ENCODE assay signal across 20 mouse cellular contexts in the genomic region with DNA sequence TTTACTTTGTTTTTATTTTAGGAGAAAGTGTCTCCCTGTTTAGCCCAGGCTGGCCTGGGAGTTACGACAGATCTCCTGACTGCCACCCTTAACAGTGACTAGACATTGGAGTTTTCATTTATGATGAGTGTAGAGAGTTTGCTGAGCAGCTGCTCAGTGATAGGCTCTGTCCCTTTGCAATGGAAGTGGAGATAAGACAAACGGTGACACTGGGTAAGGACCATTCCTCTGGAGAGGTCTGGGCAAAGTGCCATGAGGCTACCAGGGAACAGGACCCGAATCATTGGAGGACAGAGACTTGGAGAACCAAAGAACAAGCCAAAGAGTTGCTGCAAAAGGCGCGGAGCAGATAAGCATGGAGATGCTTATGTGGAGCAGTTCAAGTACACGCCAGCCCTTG.
A peak's percentile ranks its signal among the peaks of the same experiment; 100 is the strongest.
DNase-seq lines count a peak whose midpoint lies in the region; ATAC-seq lines count a peak whose summit lies in the region.
"Had no signal": no experiment of that assay in that cellular context is flagged by ENCODE, and none has a peak within 500 bp of the region (broad histone marks: within the 10 kb centered on the region; RNA-seq: fewer than 3 reads in every experiment).

No protein-coding gene starts in this region.

- H3K36me3 ChIP-seq in liver, embryonic 16.5 days (ENCODE audit: control insufficient read depth, insufficient read depth) = peaks cover 19% of the 10 kb centered on the region; the same call in 1 of the 2 replicates
- peaks cover 75% of the 10 kb centered on the region for H3K36me3 ChIP-seq in midbrain, embryonic 10.5 days
- H3K36me3 ChIP-seq: neural tube, embryonic 15.5 days had no signal

- H3K4me1 ChIP-seq in liver, embryonic 16.5 days (ENCODE audit: control insufficient read depth, low read depth, low read length) = peaks cover 35% of the 10 kb centered on the region
- H3K4me1 ChIP-seq in midbrain, embryonic 10.5 days = peaks cover 13% of the 10 kb centered on the region

- no peaks in the 10 kb centered on the region for H3K9me3 ChIP-seq in liver, embryonic 16.5 days (replicated peaks; ENCODE audit: control insufficient read depth, low read length)
- H3K9me3 ChIP-seq in midbrain, embryonic 10.5 days (replicated peaks) = no peaks in the 10 kb centered on the region
- H3K9me3 ChIP-seq: midbrain, embryonic 13.5 days; neural tube, embryonic 15.5 days had no signal

- H3K9ac ChIP-seq in liver, embryonic 16.5 days (ENCODE audit: low read depth, low read length) = peak overlapping the region; percentile 9; the same call in 1 of the 2 replicates
- H3K9ac ChIP-seq: forebrain, postnatal 0 days; midbrain, embryonic 13.5 days; neural tube, embryonic 15.5 days had no signal

- H3K4me3 ChIP-seq in liver, embryonic 16.5 days (ENCODE audit: low read depth, low read length) = peak overlapping the region; percentile 30; the same call in 1 of the 2 replicates
- no peak overlapping the region for H3K4me3 ChIP-seq in midbrain, embryonic 10.5 days
- H3K4me3 ChIP-seq: midbrain, embryonic 13.5 days; neural tube, embryonic 15.5 days had no signal

- H3K27me3 ChIP-seq in liver, embryonic 16.5 days (ENCODE audit: control insufficient read depth, insufficient read depth, low read depth, low read length) = no peaks in the 10 kb centered on the region
- no peaks in the 10 kb centered on the region for H3K27me3 ChIP-seq in midbrain, embryonic 10.5 days (ENCODE audit: low read depth, poor library complexity, severe bottlenecking)
- H3K27me3 ChIP-seq: CH12.LX; midbrain, embryonic 13.5 days; neural tube, embryonic 15.5 days had no signal

- H3K4me2 ChIP-seq in liver, embryonic 16.5 days (ENCODE audit: low read depth, low read length) = peak overlapping the region; percentile 68
- H3K4me2 ChIP-seq: midbrain, embryonic 13.5 days; neural tube, embryonic 15.5 days had no signal

- no peak for DNase-seq in frontal cortex, postnatal 14 days (ENCODE audit: low spot score in 2 of 2)
- DNase-seq in spleen, postnatal 36 days (ENCODE audit: low spot score in 2 of 2) = peak; percentile 51 to 70
- no peak for DNase-seq in testis, postnatal 10 days (ENCODE audit: low spot score)
- no peak for DNase-seq in midbrain, embryonic 10.5 days (ENCODE audit: low spot score)
- DNase-seq in ovary, postnatal 14 days (ENCODE audit: low spot score) = no peak
- DNase-seq: adrenal gland, postnatal 10 days; cerebellum, postnatal 10 days; forebrain, postnatal 0 days; heart, adult 18-20 months; lung, adult 2 months; lung, postnatal 36 days; right cerebral cortex, postnatal 4 days; thymus, postnatal 4 days had no signal

- ATAC-seq in frontal cortex, adult (ENCODE audit: low TSS enrichment) = 0 out of 2 replicates have a peak, but pooled peaks have one; percentile 31
- peak; percentile 82 for ATAC-seq in erythroid progenitor cell, adult 5-6 weeks (replicated peaks; ENCODE audit: low FRiP score, poor library complexity, severe bottlenecking)
- peak; percentile 86 for ATAC-seq in liver, embryonic 16.5 days (ENCODE audit: low read depth)
- ATAC-seq: forebrain, postnatal 0 days; inflammation-experienced regulatory T-cells, adult 6 months had no signal

- WGBS in liver, embryonic 16.5 days (ENCODE audit: insufficient replicate concordance) = 31% methylated on average over 6 of the region's 6 CpGs
- whole genome bisulfite sequencing in midbrain, embryonic 10.5 days = 95% methylated on average over 6 of the region's 6 CpGs

- H3K27ac ChIP-seq in liver, embryonic 16.5 days (ENCODE audit: low read length) = peak overlapping the region; percentile 92
- no peak overlapping the region for H3K27ac ChIP-seq in midbrain, embryonic 10.5 days (replicated peaks)
- H3K27ac ChIP-seq: midbrain, embryonic 13.5 days; neural tube, embryonic 15.5 days had no signal

Comparison
In these comparisons a context has a peak if more than half of its experiments do, and no peak if none do; other contexts are left out.
1. ATAC-seq: peak in every context shown above with its lines; median percentile 86 in liver, embryonic 16.5 days; 82 in erythroid progenitor cell, adult 5-6 weeks; 31 in frontal cortex, adult.
2. DNase-seq: peak in spleen, postnatal 36 days (2 of 2); none in frontal cortex, postnatal 14 days (0 of 2), testis, postnatal 10 days (single experiment), midbrain, embryonic 10.5 days (single experiment) and ovary, postnatal 14 days (single experiment).